Mouse (Mus musculus) spleen, postnatal 36 days (tissue): ENCODE data around the gene Slc9a2.
"Not testable (repeated sequence)": the region's sequence is repeated elsewhere in the genome, so short reads cannot be mapped to it uniquely, and the experiment has no call there.

Experiments used
- DNase-seq, 2 experiments: peaks; one replicate each; pipeline ENCODE4 v3.0.0; 2022; ENCODE audit warnings: low spot score in 2 of 2, mixed read lengths in 1 of 2

The Slc9a2 gene

GRCm38 (mm10) chr1:40705099-40705498 lies 24.7 kb downstream of the Slc9a2 start:
- DNase-seq, result no peak

GRCm38 (mm10) chr1:40714950-40715349 lies 34.6 kb downstream of the Slc9a2 start:
- DNase-seq, result no peak

- DNase-seq, result no peak
Observed at GRCm38 (mm10) chr1:40726051-40726450, 45.7 kb downstream of the Slc9a2 start.

- no peak for DNase-seq
Observed at GRCm38 (mm10) chr1:40727404-40727803, 47.0 kb downstream of the Slc9a2 start.

- no peak for DNase-seq
Observed at GRCm38 (mm10) chr1:40728636-40729035, 48.3 kb downstream of the Slc9a2 start.

- peak in 1 of 2 experiments; percentile 8 for DNase-seq
Observed at GRCm38 (mm10) chr1:40737671-40738070, 57.3 kb downstream of the Slc9a2 start.

- not testable (repeated sequence) for DNase-seq
Observed at GRCm38 (mm10) chr1:40738246-40738645, 57.9 kb downstream of the Slc9a2 start.

- DNase-seq, result no peak
Observed at GRCm38 (mm10) chr1:40740739-40741138, 60.4 kb downstream of the Slc9a2 start.

- DNase-seq, result no peak
Observed at GRCm38 (mm10) chr1:40746089-40746488, 65.7 kb downstream of the Slc9a2 start.

GRCm38 (mm10) chr1:40759751-40760445 lies 79.5 kb downstream of the Slc9a2 start:
- DNase-seq, result no peak

GRCm38 (mm10) chr1:40764042-40764441 lies 83.7 kb downstream of the Slc9a2 start:
- no peak for DNase-seq

GRCm38 (mm10) chr1:40764701-40765275 lies 84.4 kb downstream of the Slc9a2 start:
- no peak for DNase-seq

GRCm38 (mm10) chr1:40765521-40765920 lies 85.1 kb downstream of the Slc9a2 start:
- DNase-seq, result no peak

- no peak for DNase-seq
Observed at GRCm38 (mm10) chr1:40767588-40767987, 87.2 kb downstream of the Slc9a2 start.

GRCm38 (mm10) chr1:40768606-40769005 lies 88.2 kb downstream of the Slc9a2 start:
- DNase-seq, result no peak

- DNase-seq, result no peak
Observed at GRCm38 (mm10) chr1:40769331-40769894, 89.0 kb downstream of the Slc9a2 start.

- DNase-seq, result peak in 1 of 2 experiments; percentile 12
Observed at GRCm38 (mm10) chr1:40771196-40771970, 91.0 kb downstream of the Slc9a2 start.

- DNase-seq, result no peak
Observed at GRCm38 (mm10) chr1:40773234-40773633, 92.9 kb downstream of the Slc9a2 start.

- DNase-seq, result no peak
Observed at GRCm38 (mm10) chr1:40774040-40774439, 93.7 kb downstream of the Slc9a2 start.

GRCm38 (mm10) chr1:40776102-40776501 lies 95.7 kb downstream of the Slc9a2 start:
- no peak for DNase-seq

GRCm38 (mm10) chr1:40776763-40777162 lies 96.4 kb downstream of the Slc9a2 start:
- no peak for DNase-seq

- no peak for DNase-seq
Observed at GRCm38 (mm10) chr1:40783450-40783849, 103.1 kb downstream of the Slc9a2 start.
